Mouse (Mus musculus) limb, embryonic 14.5 days (tissue): Measurements from ENCODE around the gene Upp2. TPM values are rescaled to one million over a fixed set of nuclear protein-coding genes. Genes with fewer than 3 reads are reported as not detected.

ENCODE experiments used
- ATAC-seq: fragments of 200-750 bp; cut with Nextera tagmentation; 2 replicates; pipeline ENCODE4 v1.8.0; 2017; ENCODE audit warnings: low read depth, moderate number of reproducible peaks, moderate TSS enrichment; ENCODE audit not compliant: low FRiP score
- DNase-seq: peaks from one replicate; pipeline ENCODE4 v3.0.0-alpha.2; 2015; ENCODE audit warnings: low spot score
- H3K27ac ChIP-seq: fragments of 300-500 bp; sonication (generic); replicated peaks from 2 replicates; pipeline ENCODE4 v1.5.1; 2014; ENCODE audit warnings: low read depth, mild to moderate bottlenecking, low read length, moderate library complexity, mixed read lengths
- H3K27me3 ChIP-seq: fragments of 300-500 bp; sonication (generic); 2 replicates; pipeline ENCODE4 v1.6.1; 2014; ENCODE audit warnings: low read length, mixed read lengths; ENCODE audit not compliant: control insufficient read depth, insufficient read depth
- H3K36me3 ChIP-seq: fragments of 300-500 bp; sonication (generic); 2 replicates; pipeline ENCODE4 v1.6.1; 2014; ENCODE audit warnings: mild to moderate bottlenecking, low read length, moderate library complexity, mixed read lengths; ENCODE audit not compliant: control insufficient read depth, insufficient read depth
- H3K4me1 ChIP-seq: fragments of 300-500 bp; sonication (generic); 2 replicates; pipeline ENCODE4 v1.6.1; 2014; ENCODE audit warnings: antibody characterized with exemption, low read length, mixed read lengths; ENCODE audit not compliant: control insufficient read depth, insufficient read depth
- H3K4me2 ChIP-seq: fragments of 300-500 bp; sonication (generic); replicated peaks from 2 replicates; pipeline ENCODE4 v1.6.1; 2014; ENCODE audit warnings: low read depth, mild to moderate bottlenecking, low read length, moderate library complexity; ENCODE audit not compliant: severe bottlenecking
- H3K4me3 ChIP-seq: fragments of 300-500 bp; sonication (generic); replicated peaks from 2 replicates; pipeline ENCODE4 v1.5.1; 2014; ENCODE audit warnings: low read length
- H3K9ac ChIP-seq: fragments of 300-500 bp; sonication (generic); 2 replicates; pipeline ENCODE4 v1.6.1; 2014; ENCODE audit warnings: mild to moderate bottlenecking, low read depth, low read length, moderate library complexity; ENCODE audit not compliant: severe bottlenecking
- H3K9me3 ChIP-seq: fragments of 300-500 bp; sonication (generic); 2 replicates; pipeline ENCODE4 v1.6.1; 2016; ENCODE audit warnings: low read length; ENCODE audit not compliant: control insufficient read depth
- POLR2A ChIP-seq: fragments of 200-500 bp; IDR thresholded peaks from 2 replicates; pipeline ENCODE4 v1.8.0; 2012; ENCODE audit warnings: inconsistent platforms, mild to moderate bottlenecking, moderate library complexity, borderline replicate concordance; ENCODE audit not compliant: insufficient read depth, insufficient read length; ENCODE audit errors: extremely low read depth
- WGBS: fragments of 180-500 bp; shearing (Covaris S2); extraction: QIAGEN DNeasy Blood & Tissue Kit; methylation state at CpG from one replicate; pipeline ENCODE4 v1.1.7; 2014; 5-methylcytosine and 5-hydroxymethylcytosine counted together
- polyA plus RNA-seq, 2 experiments: library from polyadenylated mRNA; depleted of rRNA in 1 of 2; stranded (reverse) in 1 of 2; unstranded in 1 of 2; fragments of >200 nt; fragmentation: Nextera tagmentation in 1 of 2; extraction: Ambion mirVana in 1 of 2; gene quantifications; 2 replicates each; pipeline versions ENCODE4 v1.2.1 to v1.2.3; 2012 to 2014

Gene Upp2
- polyA plus RNA-seq, 2 experiments, result 9.3 to 12.3 TPM

DNA sequence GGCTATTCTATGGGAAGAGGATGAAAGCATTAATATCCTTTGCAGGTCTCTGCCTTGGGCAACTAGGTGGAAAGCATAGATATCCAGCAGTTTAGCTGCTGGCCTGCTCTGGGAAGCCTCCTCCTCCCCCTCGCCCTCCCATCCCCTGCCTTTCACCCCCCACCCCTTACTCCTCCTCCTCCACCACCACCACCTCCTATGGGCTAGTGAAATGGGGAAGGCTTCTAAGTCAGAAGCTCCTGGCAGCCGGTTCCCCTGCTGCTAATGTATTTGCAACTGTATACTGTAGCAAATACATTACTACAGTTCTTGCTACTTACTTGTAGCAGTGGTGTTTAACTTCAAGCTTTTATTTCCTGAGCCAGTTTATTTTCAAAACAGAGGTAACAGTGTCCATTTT is 60.9 kb downstream of the Upp2 start:
- Histone ChIP-seq H3K4me1 (0 out of 2 replicates have a peak, but pooled peaks cover 3% of the 10 kb centered on the region), H3K4me3 (no peak overlapping the region), H3K9ac (no peak overlapping the region), H3K27me3 (no peaks in the 10 kb centered on the region), H3K27ac (no peak overlapping the region), H3K36me3 (no peaks in the 10 kb centered on the region), H3K9me3 (no peaks in the 10 kb centered on the region), H3K4me2 (no peak overlapping the region)
- ATAC-seq, result no peak
- no peak for DNase-seq
- WGBS, result 14% methylated on average over 1 of the region's 2 CpGs
- TF ChIP-seq POLR2A, result no peak

DNA sequence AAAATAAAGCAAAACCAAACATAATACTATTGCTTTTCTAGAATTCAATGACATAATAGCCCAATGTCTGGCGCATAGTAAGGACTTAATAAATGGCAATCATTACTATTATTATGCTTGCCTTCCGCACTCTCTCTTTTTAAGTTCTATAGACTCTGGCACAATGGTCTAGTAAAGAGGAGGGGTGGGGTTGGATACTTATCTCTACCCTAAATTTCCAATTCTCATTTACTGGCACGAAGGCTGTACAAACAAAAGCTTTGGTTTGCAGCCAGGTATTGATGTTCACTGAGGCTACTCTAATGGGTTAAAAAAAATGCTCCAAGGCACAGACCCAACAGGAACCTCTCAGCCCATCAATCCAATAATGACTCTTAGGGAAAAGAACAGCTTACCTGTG is 61.9 kb downstream of the Upp2 start:
- Histone ChIP-seq H3K4me1 (0 out of 2 replicates have a peak, but pooled peaks cover 3% of the 10 kb centered on the region), H3K9me3 (no peaks in the 10 kb centered on the region), H3K9ac (no peak overlapping the region), H3K27me3 (no peaks in the 10 kb centered on the region), H3K36me3 (no peaks in the 10 kb centered on the region), H3K27ac (no peak overlapping the region), H3K4me2 (no peak overlapping the region), H3K4me3 (no peak overlapping the region)
- no peak for TF ChIP-seq POLR2A
- DNase-seq, result no peak
- ATAC-seq, result no peak
- WGBS, result 84% methylated on average over 3 of the region's 3 CpGs

DNA sequence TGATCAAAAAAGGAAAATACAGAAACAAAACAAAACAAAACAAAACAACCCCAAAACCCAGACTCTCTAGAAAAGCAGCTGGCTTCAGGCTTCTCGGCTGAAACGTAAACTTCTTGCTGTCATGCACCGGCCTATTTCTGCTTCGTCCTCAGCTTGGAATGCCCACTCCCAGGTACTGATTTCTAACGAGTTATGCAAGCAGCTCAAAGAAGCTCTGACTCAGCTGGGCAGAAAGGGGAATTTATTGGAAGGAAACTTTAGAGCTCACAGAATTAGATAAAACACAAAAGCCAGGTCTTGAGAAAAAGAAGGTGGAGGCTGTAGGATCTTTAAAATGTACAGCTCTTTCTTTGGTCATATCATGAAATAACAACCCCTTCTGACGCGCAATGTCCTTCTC is 62.3 kb downstream of the Upp2 start:
- H3K9ac ChIP-seq, result no peak overlapping the region
- no peak for DNase-seq
- no peak for TF ChIP-seq POLR2A
- 59% methylated on average over 7 of the region's 7 CpGs for WGBS
- no peak overlapping the region for H3K4me3 ChIP-seq
- H3K36me3 ChIP-seq, result no peaks in the 10 kb centered on the region
- no peak for ATAC-seq
- H3K9me3 ChIP-seq, result no peaks in the 10 kb centered on the region
- H3K27ac ChIP-seq, result no peak overlapping the region
- no peak overlapping the region for H3K4me2 ChIP-seq
- 0 out of 2 replicates have a peak, but pooled peaks cover 3% of the 10 kb centered on the region for H3K4me1 ChIP-seq
- H3K27me3 ChIP-seq, result no peaks in the 10 kb centered on the region

DNA sequence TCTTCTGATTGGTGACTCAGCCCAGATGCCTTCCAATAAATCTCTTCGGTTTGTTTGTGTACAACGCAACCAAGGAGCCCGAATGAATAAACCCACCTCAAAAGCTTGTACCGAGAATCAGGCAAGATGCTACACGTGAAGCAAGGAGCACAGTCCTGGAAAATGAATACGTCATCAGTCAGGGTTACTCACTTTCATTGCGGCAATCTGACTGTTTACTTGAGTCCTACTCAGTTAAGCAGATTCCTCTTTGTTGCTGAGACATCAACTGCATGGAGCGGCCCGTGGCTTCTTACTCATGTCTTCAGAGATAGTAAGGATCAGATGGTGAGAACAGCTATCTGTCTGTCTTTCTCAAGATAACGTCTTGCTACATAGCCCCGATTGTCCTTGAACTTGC is 66.7 kb downstream of the Upp2 start:
- Histone ChIP-seq H3K4me3 (no peak overlapping the region), H3K4me1 (no peaks in the 10 kb centered on the region), H3K9me3 (no peaks in the 10 kb centered on the region), H3K4me2 (no peak overlapping the region), H3K27me3 (no peaks in the 10 kb centered on the region), H3K36me3 (no peaks in the 10 kb centered on the region), H3K27ac (no peak overlapping the region), H3K9ac (no peak overlapping the region)
- no peak for TF ChIP-seq POLR2A
- DNase-seq (no peak), ATAC-seq (no peak)
- 90% methylated on average over 11 of the region's 11 CpGs for WGBS

DNA sequence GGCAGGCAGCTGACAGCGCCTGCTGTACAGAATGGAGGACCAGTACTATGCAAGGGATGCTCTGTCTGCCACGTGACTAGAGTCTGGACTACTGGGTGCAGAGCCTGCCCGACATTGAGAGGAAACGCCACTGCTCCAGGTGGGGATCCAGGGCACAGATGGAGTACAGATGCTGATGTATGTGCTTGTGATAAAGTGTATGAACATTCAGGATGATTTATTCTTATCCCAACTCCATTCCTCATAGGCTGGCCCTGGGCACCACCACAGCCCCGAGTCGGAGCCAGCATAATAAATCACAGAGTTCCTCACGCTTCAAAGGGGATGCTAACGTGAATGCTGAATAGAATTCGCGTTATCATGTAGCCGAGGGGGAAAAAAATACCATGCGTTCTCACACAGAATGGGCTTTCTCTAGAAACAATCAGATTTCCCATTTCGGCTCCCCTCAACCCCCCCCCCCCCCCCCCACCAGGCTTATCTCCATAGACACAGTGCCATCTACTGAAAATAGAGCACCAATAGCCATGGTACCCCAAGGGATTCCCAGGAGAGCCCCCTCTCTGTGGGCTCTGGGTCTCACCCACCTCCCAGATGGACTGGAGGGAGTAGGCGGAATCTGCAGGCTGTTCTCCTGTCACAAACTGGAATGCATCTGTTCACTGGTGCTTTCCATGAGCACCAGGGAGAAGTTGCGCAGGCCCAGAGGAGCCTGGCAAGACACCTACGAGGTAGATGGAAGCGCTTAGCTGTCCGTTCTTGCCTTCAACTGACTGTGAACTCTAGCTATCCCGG is 74.9 kb downstream of the Upp2 start:
- Histone ChIP-seq H3K9ac (no peak overlapping the region), H3K27me3 (no peaks in the 10 kb centered on the region), H3K4me2 (no peak overlapping the region), H3K4me1 (no peaks in the 10 kb centered on the region), H3K36me3 (no peaks in the 10 kb centered on the region), H3K4me3 (no peak overlapping the region), H3K9me3 (no peaks in the 10 kb centered on the region; the same call in 1 of the 2 replicates), H3K27ac (no peak overlapping the region)
- WGBS, result 71% methylated on average over 19 of the region's 19 CpGs
- no peak for TF ChIP-seq POLR2A
- no peak for DNase-seq
- no peak for ATAC-seq

DNA sequence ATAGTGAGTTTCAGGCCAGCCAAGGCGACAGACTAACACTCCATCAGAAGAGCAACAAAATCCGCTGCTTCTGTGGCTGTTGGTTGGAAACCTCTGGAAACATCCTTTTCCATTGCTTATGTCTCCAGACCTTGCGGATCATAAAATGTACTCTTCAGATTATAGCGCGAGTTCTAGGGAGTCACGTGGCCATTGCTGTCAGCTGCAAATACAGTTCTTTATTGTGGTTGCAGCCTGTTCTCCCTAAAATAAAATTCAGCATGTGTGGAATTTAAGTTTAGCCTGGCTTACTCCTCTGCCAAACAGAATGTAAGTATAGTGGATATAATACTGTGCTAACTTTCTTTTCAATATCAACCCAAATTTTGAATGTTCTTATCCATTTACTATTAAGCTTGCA is 78.6 kb downstream of the Upp2 start:
- Histone ChIP-seq H3K36me3 (no peaks in the 10 kb centered on the region), H3K4me1 (no peaks in the 10 kb centered on the region), H3K4me2 (no peak overlapping the region), H3K9ac (no peak overlapping the region), H3K27me3 (no peaks in the 10 kb centered on the region), H3K27ac (no peak overlapping the region), H3K9me3 (no peaks in the 10 kb centered on the region), H3K4me3 (no peak overlapping the region)
- no peak for TF ChIP-seq POLR2A
- no peak for DNase-seq
- 91% methylated on average over 6 of the region's 6 CpGs for WGBS
- ATAC-seq, result no peak
